ENCODE assay signal across 14 mouse cellular contexts in the genomic region with DNA sequence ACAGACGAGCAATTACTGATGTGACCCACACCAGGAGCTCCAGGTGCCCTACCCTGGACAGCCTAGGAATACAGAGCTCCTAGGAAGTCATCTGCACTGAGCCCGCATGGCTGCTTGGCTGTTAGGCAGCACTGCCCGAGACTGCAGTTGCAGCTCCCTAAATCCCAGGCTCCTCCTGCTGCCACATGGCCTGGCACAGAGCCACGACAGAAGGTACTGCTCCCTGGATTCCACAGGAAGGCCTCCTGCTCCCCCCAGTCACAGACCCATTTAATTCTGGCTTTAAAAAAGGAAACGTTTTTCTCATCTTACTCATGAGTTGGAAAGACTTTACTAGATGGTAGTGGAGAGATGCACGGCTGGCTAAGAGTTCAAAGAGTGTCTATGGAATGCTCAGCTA. TPM values are rescaled to one million over a fixed set of nuclear protein-coding genes. Genes with fewer than 3 reads are reported as not detected.
DNase-seq lines count a peak whose midpoint lies in the region; ATAC-seq lines count a peak whose summit lies in the region.
"Had no signal": no experiment of that assay in that cellular context is flagged by ENCODE, and none has a peak within 500 bp of the region (broad histone marks: within the 10 kb centered on the region; RNA-seq: fewer than 3 reads in every experiment).

No protein-coding gene starts in this region.

- 19% methylated on average over 6 of the region's 6 CpGs for WGBS in heart, embryonic 14.5 days
- WGBS in neural tube, embryonic 13.5 days = 46% methylated on average over 6 of the region's 6 CpGs
- WGBS in limb, embryonic 13.5 days = 33% methylated on average over 6 of the region's 6 CpGs

- no peak for ATAC-seq in heart, embryonic 14.5 days (ENCODE audit: insufficient number of reproducible peaks, insufficient read depth, low FRiP score, low read depth)
- ATAC-seq in neural tube, embryonic 13.5 days (ENCODE audit: low read depth) = no peak
- no peak for ATAC-seq in limb, embryonic 13.5 days (ENCODE audit: low FRiP score, low read depth)
- ATAC-seq in megakaryocyte progenitor cell, adult 5-6 weeks (replicated peaks; ENCODE audit: poor library complexity) = no peak

- H3K36me3 ChIP-seq in heart, embryonic 14.5 days (ENCODE audit: control insufficient read depth, insufficient read depth, low read length) = no peaks in the 10 kb centered on the region
- no peaks in the 10 kb centered on the region for H3K36me3 ChIP-seq in neural tube, embryonic 13.5 days
- no peaks in the 10 kb centered on the region for H3K36me3 ChIP-seq in limb, embryonic 13.5 days
- H3K36me3 ChIP-seq: embryonic facial prominence, embryonic 12.5 days; hindbrain, embryonic 15.5 days had no signal

- no peaks in the 10 kb centered on the region for H3K9me3 ChIP-seq in heart, embryonic 14.5 days (ENCODE audit: control insufficient read depth, low read length)
- no peaks in the 10 kb centered on the region for H3K9me3 ChIP-seq in neural tube, embryonic 13.5 days
- H3K9me3 ChIP-seq in limb, embryonic 13.5 days = no peaks in the 10 kb centered on the region
- H3K9me3 ChIP-seq: embryonic facial prominence, embryonic 12.5 days; hindbrain, embryonic 15.5 days had no signal

- H3K4me1 ChIP-seq in heart, embryonic 14.5 days (ENCODE audit: control insufficient read depth in 2 of 2, insufficient read depth in 2 of 2, low read length in 2 of 2) = peaks cover 22 to 37% of the 10 kb centered on the region in 2 experiments
- H3K4me1 ChIP-seq in neural tube, embryonic 13.5 days (replicated peaks) = peaks cover 74% of the 10 kb centered on the region
- H3K4me1 ChIP-seq in limb, embryonic 13.5 days = peaks cover 18% of the 10 kb centered on the region

- peak overlapping the region; percentile 33 to 48; a peak in 2 of 4 replicates for H3K27ac ChIP-seq in heart, embryonic 14.5 days (replicated peaks in 1 of 2; ENCODE audit: control insufficient read depth in 1 of 2, insufficient read depth in 1 of 2, low read depth in 2 of 2, low read length in 2 of 2)
- peak overlapping the region; percentile 3; the same call in 1 of the 2 replicates for H3K27ac ChIP-seq in neural tube, embryonic 13.5 days (replicated peaks)
- no peak overlapping the region for H3K27ac ChIP-seq in limb, embryonic 13.5 days
- H3K27ac ChIP-seq: embryonic facial prominence, embryonic 12.5 days; hindbrain, embryonic 15.5 days; macrophage had no signal

- H3K27me3 ChIP-seq in heart, embryonic 14.5 days (ENCODE audit: control insufficient read depth, insufficient read depth, low read length) = peaks cover 23% of the 10 kb centered on the region
- peaks cover 13% of the 10 kb centered on the region for H3K27me3 ChIP-seq in neural tube, embryonic 13.5 days
- peaks cover 37% of the 10 kb centered on the region for H3K27me3 ChIP-seq in limb, embryonic 13.5 days
- H3K27me3 ChIP-seq: hindbrain, embryonic 15.5 days had no signal

- DNase-seq in heart, adult 9 months (ENCODE audit: low spot score in 2 of 2) = no peak
- DNase-seq in neural tube, embryonic 10.5 days (ENCODE audit: extremely low spot score, low spot score) = no peak
- peak; percentile 92 for DNase-seq in cerebellum, adult 9-11 months
- DNase-seq in spleen, postnatal 4 days (ENCODE audit: low spot score in 2 of 2) = no peak
- DNase-seq: kidney, postnatal 14 days; retina, postnatal 1 day had no signal

- no peak overlapping the region for H3K4me3 ChIP-seq in heart, embryonic 14.5 days (ENCODE audit: control insufficient read depth in 1 of 2, insufficient read depth in 1 of 2, low read depth in 1 of 2, low read length in 2 of 2)
- H3K4me3 ChIP-seq in neural tube, embryonic 13.5 days = no peak overlapping the region
- H3K4me3 ChIP-seq in limb, embryonic 13.5 days = no peak overlapping the region
- H3K4me3 ChIP-seq: embryonic facial prominence, embryonic 12.5 days; hindbrain, embryonic 15.5 days had no signal

- no peak overlapping the region for H3K9ac ChIP-seq in heart, embryonic 14.5 days (ENCODE audit: low read length)
- no peak overlapping the region for H3K9ac ChIP-seq in neural tube, embryonic 13.5 days
- no peak overlapping the region for H3K9ac ChIP-seq in limb, embryonic 13.5 days
- H3K9ac ChIP-seq: embryonic facial prominence, embryonic 12.5 days; hindbrain, embryonic 15.5 days had no signal

- peak overlapping the region; percentile 14; the same call in 1 of the 2 replicates for H3K4me2 ChIP-seq in heart, embryonic 14.5 days (ENCODE audit: low read length)
- H3K4me2 ChIP-seq in neural tube, embryonic 13.5 days = no peak overlapping the region
- H3K4me2 ChIP-seq in limb, embryonic 13.5 days (replicated peaks) = peak overlapping the region; percentile 4; the same call in 1 of the 2 replicates
- H3K4me2 ChIP-seq: embryonic facial prominence, embryonic 12.5 days; hindbrain, embryonic 15.5 days had no signal

RNA-seq across cellular contexts. Expression of a gene that starts 10.0 kb away (rescaled TPM):
- 2.3 and 3.4 TPM in 2 replicates for polyA plus RNA-seq in heart, embryonic 14.5 days (2014; fragmentation: Nextera tagmentation; extraction: Ambion mirVana)
- polyA plus RNA-seq in neural tube, embryonic 13.5 days (2015; fragmentation: Nextera tagmentation; extraction: Ambion mirVana) = 9.2 and 11.6 TPM in 2 replicates
- 2.4 and 3.0 TPM in 2 replicates for polyA plus RNA-seq in limb, embryonic 13.5 days (2015; fragmentation: Nextera tagmentation; extraction: Ambion mirVana)
- total RNA-seq in megakaryocyte progenitor cell, adult 5-6 weeks (2015) = not detected in 2 replicates
- not detected in 2 replicates for total RNA-seq in megakaryocyte progenitor cell, adult 5-6 weeks (2017)
- total RNA-seq: liver, adult 2 months had no signal
- polyA plus RNA-seq: liver, adult 2 months had no signal
